Mouse (Mus musculus) liver, embryonic 14.5 days (tissue): Measurements from ENCODE around the gene Sars2. TPM values are rescaled to one million over a fixed set of nuclear protein-coding genes. Genes with fewer than 3 reads are reported as not detected.

ENCODE experiments used
- ATAC-seq: fragments of 200-750 bp; cut with Nextera tagmentation; 2 replicates; pipeline ENCODE4 v1.8.0; 2017; ENCODE audit warnings: moderate number of reproducible peaks, mild to moderate bottlenecking, moderate library complexity; ENCODE audit not compliant: insufficient read depth
- DNase-seq, 3 experiments: peaks; one replicate each; pipeline ENCODE4 v3.0.0-alpha.2; 2012 to 2013; ENCODE audit warnings: low read depth in 3 of 3, low spot score in 3 of 3
- H3K27ac ChIP-seq: fragments of 300-500 bp; sonication (generic); 2 replicates; pipeline ENCODE4 v1.5.1; 2014; ENCODE audit warnings: moderate library complexity, mild to moderate bottlenecking, control low read depth, inconsistent platforms
- H3K27me3 ChIP-seq: fragments of 300-500 bp; sonication (generic); 2 replicates; pipeline ENCODE4 v1.6.1; 2014; ENCODE audit warnings: mild to moderate bottlenecking, low read length, moderate library complexity; ENCODE audit not compliant: control insufficient read depth, insufficient read depth
- H3K36me3 ChIP-seq: fragments of 300-500 bp; sonication (generic); replicated peaks from 2 replicates; pipeline ENCODE4 v1.6.1; 2014; ENCODE audit warnings: low read depth; ENCODE audit not compliant: control insufficient read depth, insufficient read depth
- H3K4me1 ChIP-seq, 2 experiments: fragments of 200-500 bp in 1 of 2; fragments of 300-500 bp in 1 of 2; sonication (generic) in 1 of 2; replicated peaks; 2 replicates each; pipeline ENCODE4 v1.6.1; 2012 to 2014; ENCODE audit warnings: antibody characterized with exemption in 1 of 2, inconsistent platforms in 1 of 2, low read length in 1 of 2; ENCODE audit not compliant: control insufficient read depth in 2 of 2, insufficient read depth in 2 of 2
- H3K4me2 ChIP-seq: fragments of 300-500 bp; sonication (generic); 2 replicates; pipeline ENCODE4 v1.6.1; 2014; ENCODE audit warnings: low read depth, mild to moderate bottlenecking, control low read depth, moderate library complexity
- H3K4me3 ChIP-seq, 2 experiments: fragments of 200-500 bp in 1 of 2; fragments of 300-500 bp in 1 of 2; sonication (generic) in 1 of 2; 2 replicates each; pipeline ENCODE4 v1.5.1; 2012 to 2014; ENCODE audit warnings: low read depth in 2 of 2, low read length in 2 of 2, mild to moderate bottlenecking in 2 of 2, control low read depth in 1 of 2, inconsistent platforms in 1 of 2, moderate library complexity in 1 of 2; ENCODE audit not compliant: insufficient read depth in 1 of 2
- H3K9ac ChIP-seq: fragments of 300-500 bp; sonication (generic); replicated peaks from 2 replicates; pipeline ENCODE4 v1.6.1; 2014; ENCODE audit warnings: mild to moderate bottlenecking, control low read depth, moderate library complexity
- H3K9me3 ChIP-seq: fragments of 300-500 bp; sonication (generic); 2 replicates; pipeline ENCODE4 v1.6.1; 2016; ENCODE audit warnings: low read length, mixed read lengths; ENCODE audit not compliant: control insufficient read depth
- CTCF ChIP-seq: IDR thresholded peaks from 2 replicates; pipeline ENCODE4 v1.5.1; 2016; ENCODE audit warnings: antibody characterized with exemption, low read depth, control low read depth
- EP300 ChIP-seq: IDR thresholded peaks from 2 replicates; pipeline ENCODE4 v1.6.1; 2016; ENCODE audit warnings: antibody characterized with exemption, low read depth
- whole genome bisulfite sequencing: fragments of 180-500 bp; shearing (Covaris S2); extraction: QIAGEN DNeasy Blood & Tissue Kit; methylation state at CpG from one replicate; pipeline ENCODE4 v1.1.7; 2014; ENCODE audit not compliant: insufficient replicate concordance; 5-methylcytosine and 5-hydroxymethylcytosine counted together
- polyA plus RNA-seq, 2 experiments: library from polyadenylated mRNA; depleted of rRNA in 1 of 2; stranded (reverse) in 1 of 2; unstranded in 1 of 2; fragments of >200 nt; fragmentation: Nextera tagmentation in 1 of 2; extraction: Ambion mirVana in 1 of 2; gene quantifications; 2 replicates each; pipeline versions ENCODE4 v1.2.1 to v1.2.3; 2012 to 2014

The Sars2 gene
- polyA plus RNA-seq, 2 experiments, result 9.3 to 11.4 TPM

GRCm38 (mm10) chr7:28789235-28789634, 47.4 kb downstream of the Sars2 start:
- 78% methylated on average over 3 of the region's 3 CpGs for WGBS
- no peak overlapping the region for H3K4me3 ChIP-seq
- H3K4me2 ChIP-seq, result no peak overlapping the region
- TF ChIP-seq CTCF (no peak), EP300 (no peak)
- no peak overlapping the region for H3K27ac ChIP-seq
- DNase-seq (no peak), ATAC-seq (no peak)
- H3K4me1 ChIP-seq, result peaks cover 0 to 3% of the 10 kb centered on the region in 2 experiments; a peak in 1 of 4 replicates
- H3K36me3 ChIP-seq, result no peaks in the 10 kb centered on the region
- H3K9me3 ChIP-seq, result no peaks in the 10 kb centered on the region
- no peak overlapping the region for H3K9ac ChIP-seq
- H3K27me3 ChIP-seq, result no peaks in the 10 kb centered on the region

DNA sequence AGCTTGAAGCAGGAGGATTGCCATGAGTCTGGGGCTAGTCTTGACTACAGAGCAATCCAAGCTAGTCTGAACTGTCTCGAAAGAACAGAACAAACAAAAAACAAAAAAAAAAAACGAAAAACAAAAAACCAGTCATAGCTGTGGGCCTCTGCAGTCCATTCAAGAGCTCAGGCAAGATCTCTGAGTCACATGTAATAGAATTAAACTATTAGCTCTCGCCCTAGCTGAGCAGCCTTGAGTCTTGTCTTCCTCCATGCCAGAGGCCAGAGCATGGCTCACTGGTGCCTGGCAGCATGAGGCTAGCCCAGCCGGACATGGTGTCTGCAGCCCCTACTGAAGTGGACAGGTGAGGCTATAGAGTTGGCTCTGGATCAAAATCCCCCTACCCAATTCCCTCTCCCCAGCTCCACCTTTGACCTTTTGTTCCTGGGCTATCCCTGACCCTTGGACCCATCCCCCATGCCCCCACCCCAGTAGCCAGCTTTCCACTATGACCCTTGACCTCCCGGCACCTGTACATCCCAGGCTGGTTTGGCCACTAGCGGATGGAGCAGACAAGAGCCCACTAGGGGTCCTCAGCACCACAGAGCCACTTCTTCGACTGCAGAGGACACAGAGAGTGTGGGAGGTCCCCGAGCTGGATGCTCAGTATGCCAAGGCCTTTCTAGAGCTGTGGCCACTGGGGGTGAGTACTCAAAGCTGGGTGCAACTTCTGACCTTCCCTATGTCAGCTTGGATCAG, 48.4 kb downstream of the Sars2 start:
- Histone ChIP-seq H3K36me3 (no peaks in the 10 kb centered on the region), H3K4me1 (peaks cover 0 to 3% of the 10 kb centered on the region in 2 experiments; a peak in 1 of 4 replicates), H3K9ac (no peak overlapping the region), H3K9me3 (no peaks in the 10 kb centered on the region), H3K4me3 (no peak overlapping the region), H3K27ac (no peak overlapping the region), H3K27me3 (no peaks in the 10 kb centered on the region), H3K4me2 (no peak overlapping the region)
- 48% methylated on average over 8 of the region's 8 CpGs for WGBS
- TF ChIP-seq CTCF (peak; percentile 53), EP300 (no peak)
- DNase-seq (no peak), ATAC-seq (0 out of 2 replicates have a peak, but pooled peaks have one; percentile 19)

- DNase-seq (no peak), ATAC-seq (no peak)
- H3K4me2 ChIP-seq, result no peak overlapping the region
- no peaks in the 10 kb centered on the region for H3K27me3 ChIP-seq
- H3K9ac ChIP-seq, result no peak overlapping the region
- H3K9me3 ChIP-seq, result no peaks in the 10 kb centered on the region
- H3K36me3 ChIP-seq, result no peaks in the 10 kb centered on the region
- peaks cover 3 to 7% of the 10 kb centered on the region in 2 experiments for H3K4me1 ChIP-seq
- H3K27ac ChIP-seq, result no peak overlapping the region
- no peak for TF ChIP-seq EP300
- TF ChIP-seq CTCF, result no peak
- H3K4me3 ChIP-seq, result no peak overlapping the region
These were observed 49.9 kb downstream of the Sars2 start for GRCm38 (mm10) chr7:28791706-28792105.

DNA sequence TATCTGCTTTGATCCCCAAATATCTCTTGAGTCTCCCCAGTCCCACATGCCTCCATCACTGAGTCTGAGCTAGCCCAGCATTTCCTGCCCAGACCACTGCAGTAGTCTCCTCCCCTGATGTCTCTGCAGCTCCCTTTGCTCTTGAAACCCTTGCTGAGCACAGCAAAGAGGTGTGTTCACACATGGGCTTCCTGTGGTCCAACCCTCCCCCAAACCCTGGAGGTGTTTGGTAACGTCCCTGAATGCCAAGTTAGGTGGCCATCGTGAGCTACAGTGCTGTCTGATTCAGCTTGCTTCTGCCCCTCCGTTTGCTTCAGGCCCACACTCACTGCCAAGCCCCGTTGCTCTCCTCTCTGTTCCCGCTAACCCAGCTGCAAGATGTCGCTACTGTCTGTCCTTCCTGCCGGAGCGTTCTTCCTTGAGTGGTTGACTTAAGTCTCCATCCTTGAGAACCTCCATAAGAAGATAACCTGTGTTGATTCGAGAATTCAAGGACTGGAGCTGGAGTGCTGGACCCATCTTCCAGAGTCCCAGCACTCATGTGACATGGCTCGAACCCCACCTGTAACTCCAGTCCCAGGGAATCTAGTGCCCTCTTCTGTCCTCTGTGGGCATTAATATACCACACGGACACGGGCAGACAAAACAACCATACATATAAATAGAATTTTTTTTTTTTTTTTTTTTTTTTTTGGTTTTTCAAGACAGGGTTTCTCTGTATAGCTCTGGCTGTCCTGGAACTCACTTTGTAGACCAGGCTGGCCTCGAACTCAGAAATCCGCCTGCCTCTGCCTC, 50.8 kb downstream of the Sars2 start:
- ATAC-seq (no peak), DNase-seq (no peak)
- Histone ChIP-seq H3K4me1 (peaks cover 5 to 7% of the 10 kb centered on the region in 2 experiments), H3K27me3 (no peaks in the 10 kb centered on the region), H3K36me3 (no peaks in the 10 kb centered on the region), H3K9me3 (no peaks in the 10 kb centered on the region), H3K4me2 (no peak overlapping the region), H3K4me3 (no peak overlapping the region), H3K27ac (no peak overlapping the region), H3K9ac (no peak overlapping the region)
- TF ChIP-seq CTCF (no peak), EP300 (no peak)
- 57% methylated on average over 14 of the region's 14 CpGs for WGBS

GRCm38 (mm10) chr7:28793834-28794233, 52.0 kb downstream of the Sars2 start:
- Histone ChIP-seq H3K9ac (no peak overlapping the region), H3K9me3 (no peaks in the 10 kb centered on the region), H3K27ac (no peak overlapping the region), H3K4me1 (peaks cover 5 to 7% of the 10 kb centered on the region in 2 experiments), H3K27me3 (no peaks in the 10 kb centered on the region), H3K36me3 (no peaks in the 10 kb centered on the region), H3K4me3 (no peak overlapping the region), H3K4me2 (no peak overlapping the region)
- no peak for ATAC-seq
- DNase-seq, result no peak
- TF ChIP-seq CTCF, result peak; percentile 50
- TF ChIP-seq EP300, result no peak
- 12% methylated on average over 2 of the region's 2 CpGs for WGBS
